Mouse (Mus musculus) thymus, adult 2 months (tissue): ENCODE measurements around the gene BC030867.

ENCODE experiments used
- CTCF ChIP-seq: fragments of 200-500 bp; IDR thresholded peaks from 2 replicates; pipeline ENCODE4 v1.5.1; 2012; ENCODE audit warnings: mild to moderate bottlenecking, control low read depth, low read length, moderate library complexity, borderline replicate concordance; ENCODE audit not compliant: control insufficient read depth, poor library complexity, insufficient read depth; ENCODE audit errors: extremely low read depth
- POLR2A ChIP-seq: fragments of 200-500 bp; IDR thresholded peaks from 2 replicates; pipeline ENCODE4 v1.6.1; 2012; ENCODE audit warnings: mild to moderate bottlenecking, low read length, control low read depth, moderate library complexity; ENCODE audit not compliant: control insufficient read depth, poor library complexity, insufficient read depth; ENCODE audit errors: extremely low read depth

- no peak for TF ChIP-seq POLR2A
- TF ChIP-seq CTCF: no peak
Measured at GRCm38 (mm10) chr11:102314321-102314720, 65.6 kb downstream of the BC030867 start.
